Mouse (Mus musculus) E14TG2a.4 (cell line): ENCODE data around the gene Aco2.

ENCODE experiments used
- CTCF ChIP-seq: conservative IDR thresholded peaks from 2 replicates; pipeline ENCODE4 v1.5.1; 2014; ENCODE audit warnings: low read length
- NANOG ChIP-seq: IDR thresholded peaks from 2 replicates; pipeline ENCODE4 v1.6.1; 2014; ENCODE audit warnings: borderline replicate concordance, low read length, mixed read lengths

DNA sequence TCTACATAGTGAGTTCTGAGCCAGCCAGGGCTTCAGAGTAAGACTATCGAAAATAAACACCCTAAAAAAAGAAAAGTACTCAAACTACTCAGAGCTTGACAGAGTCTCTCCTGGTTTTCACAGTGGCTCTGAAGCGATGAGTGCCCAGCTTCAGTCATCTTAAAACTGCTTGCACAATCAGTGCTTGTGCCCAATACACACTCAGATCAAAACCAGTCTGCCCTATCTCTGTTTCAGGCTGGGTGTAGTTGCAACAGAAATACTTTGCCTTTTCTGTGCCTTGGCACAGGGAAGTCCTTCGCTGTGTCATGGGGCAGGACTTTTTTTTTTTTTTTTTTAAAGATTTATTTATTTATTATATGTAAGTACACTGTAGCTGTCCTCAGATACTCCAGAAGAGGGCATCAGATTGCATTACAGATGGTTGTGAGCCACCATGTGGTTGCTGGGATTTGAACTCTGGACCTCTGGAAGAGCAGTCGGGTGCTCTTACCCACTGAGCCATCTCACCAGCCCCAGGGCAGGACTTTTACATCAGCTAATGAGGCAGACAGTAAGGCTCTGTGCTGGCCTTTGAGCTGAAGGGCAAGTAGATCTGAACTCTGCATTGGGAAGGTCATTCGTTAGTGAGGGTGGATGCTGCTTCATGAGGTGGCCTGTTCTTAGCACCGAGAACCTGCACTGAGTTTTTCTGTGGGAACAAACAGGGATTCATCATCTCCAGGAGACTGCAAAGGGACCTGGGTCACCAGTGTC, 14.9 kb downstream of the Aco2 start:
- TF ChIP-seq CTCF = no peak
- no peak for TF ChIP-seq NANOG
